Mouse (Mus musculus): Measurements from ENCODE around the gene S100a3. TPM values are rescaled to one million over a fixed set of nuclear protein-coding genes. Genes with fewer than 3 reads are reported as not detected.

The S100a3 gene
- total RNA-seq, 1 experiment, result 1.6 TPM

- DNase-seq (ENCODE audit: low read depth, low spot score), result no peak
- TF ChIP-seq MAFK (IDR thresholded peaks at IDR 0.05; ENCODE audit: insufficient read depth, low read depth, low read length) (no peak), HCFC1 (IDR thresholded peaks at IDR 0.05; ENCODE audit: borderline replicate concordance, insufficient read depth, low read length) (no peak), ZNF384 (IDR thresholded peaks at IDR 0.05; ENCODE audit: low read depth, low read length) (no peak), ZC3H11A (IDR thresholded peaks at IDR 0.05; ENCODE audit: borderline replicate concordance, low read depth, low read length) (no peak), CHD2 (IDR thresholded peaks at IDR 0.05; ENCODE audit: low read depth, low read length) (no peak)
- H3K9me3 ChIP-seq (ENCODE audit: control insufficient read depth, insufficient read depth, low read depth, low read length), result no peaks in the 10 kb centered on the region
- H3K4me1 ChIP-seq (ENCODE audit: control insufficient read depth in 2 of 2, insufficient read depth in 2 of 2, low read length in 2 of 2, poor library complexity in 1 of 2), result no peaks in the 10 kb centered on the region
- in situ Hi-C loops (cut with MboI; ENCODE audit: low sequenced_read_pairs in 2 of 2, unreplicated experiment in 2 of 2), result no loop called here
- H3K9ac ChIP-seq (ENCODE audit: insufficient read depth, low read depth, low read length, poor library complexity, severe bottlenecking), result no peak overlapping the region
- no peak overlapping the region for H3K27ac ChIP-seq (ENCODE audit: insufficient read depth, low read depth, low read length, poor library complexity, severe bottlenecking)
- H3K4me3 ChIP-seq (ENCODE audit: insufficient read depth in 1 of 2, low read depth in 1 of 2, low read length in 2 of 2, poor library complexity in 1 of 2, severe bottlenecking in 1 of 2), result no peak overlapping the region
- no peaks in the 10 kb centered on the region for H3K36me3 ChIP-seq (ENCODE audit: control insufficient read depth, insufficient read depth, low read length, poor library complexity, severe bottlenecking)
Measured at GRCm38 (mm10) chr3:90606185-90606584, 45.8 kb downstream of the S100a3 start.

- no peak overlapping the region for H3K9ac ChIP-seq (ENCODE audit: insufficient read depth, low read depth, low read length, poor library complexity, severe bottlenecking)
- DNase-seq (ENCODE audit: low read depth, low spot score), result no peak
- H3K4me3 ChIP-seq (ENCODE audit: insufficient read depth in 1 of 2, low read depth in 1 of 2, low read length in 2 of 2, poor library complexity in 1 of 2, severe bottlenecking in 1 of 2), result no peak overlapping the region
- no peaks in the 10 kb centered on the region for H3K9me3 ChIP-seq (ENCODE audit: control insufficient read depth, insufficient read depth, low read depth, low read length)
- peaks cover 0 to 5% of the 10 kb centered on the region in 2 experiments; a peak in 1 of 4 replicates for H3K4me1 ChIP-seq (ENCODE audit: control insufficient read depth in 2 of 2, insufficient read depth in 2 of 2, low read length in 2 of 2, poor library complexity in 1 of 2)
- H3K36me3 ChIP-seq (ENCODE audit: control insufficient read depth, insufficient read depth, low read length, poor library complexity, severe bottlenecking), result no peaks in the 10 kb centered on the region
- H3K27ac ChIP-seq (ENCODE audit: insufficient read depth, low read depth, low read length, poor library complexity, severe bottlenecking), result no peak overlapping the region
- TF ChIP-seq HCFC1 (IDR thresholded peaks at IDR 0.05; ENCODE audit: borderline replicate concordance, insufficient read depth, low read length) (no peak), MAFK (IDR thresholded peaks at IDR 0.05; ENCODE audit: insufficient read depth, low read depth, low read length) (no peak), ZNF384 (IDR thresholded peaks at IDR 0.05; ENCODE audit: low read depth, low read length) (no peak)
- in situ Hi-C loops (cut with MboI; ENCODE audit: low sequenced_read_pairs in 2 of 2, unreplicated experiment in 2 of 2), result no loop called here
Measured at GRCm38 (mm10) chr3:90607361-90607760, 47.0 kb downstream of the S100a3 start.

GRCm38 (mm10) chr3:90608223-90608622, 47.8 kb downstream of the S100a3 start, which contains the start of gene S100a5:
S100a5 (plus strand) TSS chr3:90608523.
- H3K4me1 ChIP-seq (ENCODE audit: control insufficient read depth in 2 of 2, insufficient read depth in 2 of 2, low read length in 2 of 2, poor library complexity in 1 of 2), result peaks cover 0 to 8% of the 10 kb centered on the region in 2 experiments; a peak in 1 of 4 replicates
- no peak for DNase-seq (ENCODE audit: low read depth, low spot score)
- no peaks in the 10 kb centered on the region for H3K9me3 ChIP-seq (ENCODE audit: control insufficient read depth, insufficient read depth, low read depth, low read length)
- H3K36me3 ChIP-seq (ENCODE audit: control insufficient read depth, insufficient read depth, low read length, poor library complexity, severe bottlenecking), result no peaks in the 10 kb centered on the region
- no peak within 1 kb of the TSS for H3K4me3 ChIP-seq (ENCODE audit: insufficient read depth in 1 of 2, low read depth in 1 of 2, low read length in 2 of 2, poor library complexity in 1 of 2, severe bottlenecking in 1 of 2)
- in situ Hi-C loops (cut with MboI; ENCODE audit: low sequenced_read_pairs in 2 of 2, unreplicated experiment in 2 of 2), result no loop called here
- no peak within 1 kb of the TSS for H3K27ac ChIP-seq (ENCODE audit: insufficient read depth, low read depth, low read length, poor library complexity, severe bottlenecking)
- no peak for TF ChIP-seq MAFK (IDR thresholded peaks at IDR 0.05; ENCODE audit: insufficient read depth, low read depth, low read length)
- no peak for TF ChIP-seq CHD2 (IDR thresholded peaks at IDR 0.05; ENCODE audit: low read depth, low read length)
- no peak for TF ChIP-seq ZC3H11A (IDR thresholded peaks at IDR 0.05; ENCODE audit: borderline replicate concordance, low read depth, low read length)
- TF ChIP-seq HCFC1 (IDR thresholded peaks at IDR 0.05; ENCODE audit: borderline replicate concordance, insufficient read depth, low read length), result no peak
- no peak for TF ChIP-seq ZNF384 (IDR thresholded peaks at IDR 0.05; ENCODE audit: low read depth, low read length)
- H3K9ac ChIP-seq (ENCODE audit: insufficient read depth, low read depth, low read length, poor library complexity, severe bottlenecking), result no peak within 1 kb of the TSS

GRCm38 (mm10) chr3:90609102-90609501, 48.7 kb downstream of the S100a3 start:
- Histone ChIP-seq H3K9ac (ENCODE audit: insufficient read depth, low read depth, low read length, poor library complexity, severe bottlenecking) (no peak overlapping the region), H3K4me3 (ENCODE audit: insufficient read depth in 1 of 2, low read depth in 1 of 2, low read length in 2 of 2, poor library complexity in 1 of 2, severe bottlenecking in 1 of 2) (no peak overlapping the region), H3K4me1 (ENCODE audit: control insufficient read depth in 2 of 2, insufficient read depth in 2 of 2, low read length in 2 of 2, poor library complexity in 1 of 2) (peaks cover 0 to 10% of the 10 kb centered on the region in 2 experiments; a peak in 1 of 4 replicates), H3K27ac (ENCODE audit: insufficient read depth, low read depth, low read length, poor library complexity, severe bottlenecking) (no peak overlapping the region), H3K36me3 (ENCODE audit: control insufficient read depth, insufficient read depth, low read length, poor library complexity, severe bottlenecking) (no peaks in the 10 kb centered on the region), H3K9me3 (ENCODE audit: control insufficient read depth, insufficient read depth, low read depth, low read length) (no peaks in the 10 kb centered on the region)
- DNase-seq (ENCODE audit: low read depth, low spot score), result no peak
- no peak for TF ChIP-seq ZC3H11A (IDR thresholded peaks at IDR 0.05; ENCODE audit: borderline replicate concordance, low read depth, low read length)
- in situ Hi-C loops (cut with MboI; ENCODE audit: low sequenced_read_pairs in 2 of 2, unreplicated experiment in 2 of 2), result no loop called here

- Histone ChIP-seq H3K4me3 (ENCODE audit: insufficient read depth in 1 of 2, low read depth in 1 of 2, low read length in 2 of 2, poor library complexity in 1 of 2, severe bottlenecking in 1 of 2) (no peak overlapping the region), H3K36me3 (ENCODE audit: control insufficient read depth, insufficient read depth, low read length, poor library complexity, severe bottlenecking) (no peaks in the 10 kb centered on the region), H3K9me3 (ENCODE audit: control insufficient read depth, insufficient read depth, low read depth, low read length) (no peaks in the 10 kb centered on the region), H3K9ac (ENCODE audit: insufficient read depth, low read depth, low read length, poor library complexity, severe bottlenecking) (no peak overlapping the region), H3K4me1 (ENCODE audit: control insufficient read depth in 2 of 2, insufficient read depth in 2 of 2, low read length in 2 of 2, poor library complexity in 1 of 2) (peaks cover 0 to 15% of the 10 kb centered on the region in 2 experiments; a peak in 1 of 4 replicates), H3K27ac (ENCODE audit: insufficient read depth, low read depth, low read length, poor library complexity, severe bottlenecking) (no peak overlapping the region)
- TF ChIP-seq ZC3H11A (IDR thresholded peaks at IDR 0.05; ENCODE audit: borderline replicate concordance, low read depth, low read length), result no peak
- TF ChIP-seq MAFK (IDR thresholded peaks at IDR 0.05; ENCODE audit: insufficient read depth, low read depth, low read length), result no peak
- no peak for TF ChIP-seq HCFC1 (IDR thresholded peaks at IDR 0.05; ENCODE audit: borderline replicate concordance, insufficient read depth, low read length)
- TF ChIP-seq CHD2 (IDR thresholded peaks at IDR 0.05; ENCODE audit: low read depth, low read length), result no peak
- no peak for TF ChIP-seq ZNF384 (IDR thresholded peaks at IDR 0.05; ENCODE audit: low read depth, low read length)
- no peak for DNase-seq (ENCODE audit: low read depth, low spot score)
- in situ Hi-C loops (cut with MboI; ENCODE audit: low sequenced_read_pairs in 2 of 2, unreplicated experiment in 2 of 2), result no loop called here
Measured at GRCm38 (mm10) chr3:90611494-90611893, 51.1 kb downstream of the S100a3 start.
